Mouse (Mus musculus): ENCODE measurements around the gene Pdzrn4. TPM values are rescaled to one million over a fixed set of nuclear protein-coding genes. Genes with fewer than 3 reads are reported as not detected.
"Not testable (repeated sequence)": the region's sequence is repeated elsewhere in the genome, so short reads cannot be mapped to it uniquely, and the experiment has no call there.

Pdzrn4 gene
- total RNA-seq (2014; rRNA removed) (15.6 and 20.7 TPM in 2 replicates), polyA plus RNA-seq (2015; fragmentation: Nextera tagmentation; extraction: Ambion mirVana) (12.4 and 16.3 TPM in 2 replicates)

DNA sequence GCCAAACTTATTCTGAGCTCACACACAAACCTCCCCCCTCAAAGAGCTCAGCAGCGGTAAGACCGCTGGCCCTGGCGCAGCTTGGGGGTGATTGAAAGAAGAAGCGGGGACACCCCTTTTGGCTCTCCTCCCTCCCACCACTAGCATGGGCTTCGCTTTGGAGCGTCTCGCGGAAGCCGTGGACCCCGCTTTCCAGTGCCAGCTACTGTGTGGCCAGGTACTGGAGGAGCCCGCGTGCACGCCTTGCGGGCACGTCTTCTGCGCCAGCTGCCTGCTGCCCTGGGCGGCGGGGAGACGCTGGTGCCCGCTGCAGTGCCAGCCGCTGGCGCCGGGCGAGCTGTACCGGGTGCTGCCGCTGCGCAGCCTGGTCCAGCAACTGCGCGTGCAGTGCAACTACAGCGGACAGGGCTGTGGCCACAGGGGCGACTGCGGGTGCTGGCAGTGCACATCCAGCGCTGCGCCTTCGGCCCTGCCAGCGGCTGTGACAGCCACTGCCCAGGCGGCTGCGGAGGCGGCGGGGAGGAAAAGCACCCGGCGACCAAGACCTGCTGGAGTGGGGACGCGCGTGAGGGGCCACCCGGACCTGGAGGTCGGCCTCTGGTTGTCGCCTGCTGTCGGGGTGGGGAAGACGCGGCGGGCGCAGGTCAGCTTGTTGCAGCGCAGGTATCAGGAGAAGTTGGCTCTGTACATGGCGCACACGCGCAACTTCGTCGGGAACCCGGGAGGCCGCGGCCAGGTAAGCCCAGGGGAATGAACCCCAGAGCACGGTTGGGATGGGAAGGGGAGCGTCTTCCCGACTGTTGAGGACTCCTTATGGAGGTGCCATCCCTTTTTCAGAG, at the start of gene Pdzrn4:
Gene Pdzrn4 (plus strand): TSS at position 112 of the 839 bp plus-strand sequence.
- WGBS = under 1% methylated on average over 65 of the region's 65 CpGs
- peaks cover 4% of the 10 kb centered on the region; the same call in 1 of the 2 replicates for H3K27me3 ChIP-seq (ENCODE audit: insufficient read depth, low read length)
- no peaks in the 10 kb centered on the region for H3K4me1 ChIP-seq (ENCODE audit: insufficient read depth)
- peak; percentile 90 for ATAC-seq
- H3K4me3 ChIP-seq (ENCODE audit: low read depth, low read length) = peak within 1 kb of the TSS; percentile 55
- H3K27ac ChIP-seq (ENCODE audit: low read depth, low read length) = no peak within 1 kb of the TSS
- peak within 1 kb of the TSS; percentile 100 for H3K4me2 ChIP-seq (ENCODE audit: low read depth)
- no peak; the same call in 1 of the 2 replicates for TF ChIP-seq CTCF (IDR thresholded peaks at IDR 0.05; ENCODE audit: low read depth)
- peak; percentile 58 for DNase-seq
- H3K9me3 ChIP-seq (ENCODE audit: low read length) = no peaks in the 10 kb centered on the region
- no peaks in the 10 kb centered on the region for H3K36me3 ChIP-seq (ENCODE audit: insufficient read depth)
- peak within 1 kb of the TSS; percentile 48 for H3K9ac ChIP-seq

DNA sequence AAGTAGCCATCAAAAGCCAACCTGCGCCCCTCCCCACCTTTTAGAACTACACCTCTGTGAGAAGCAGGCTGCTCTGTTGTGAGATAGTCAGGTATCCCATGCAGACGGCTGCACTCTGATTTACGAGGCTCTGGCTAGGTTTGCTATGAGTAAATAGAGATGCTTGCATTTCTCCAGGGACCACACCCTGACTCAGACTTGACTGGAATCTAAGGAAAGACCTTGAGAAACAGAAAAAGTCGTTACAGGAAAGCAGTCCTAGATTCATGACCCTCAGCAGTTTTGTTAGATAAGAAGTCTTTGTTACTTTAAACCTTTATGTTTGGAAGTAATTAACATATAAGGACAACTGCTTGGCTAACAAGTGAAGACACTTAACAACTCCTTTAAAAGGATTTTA, 49.3 kb upstream of the Pdzrn4 start:
- WGBS = 67% methylated on average over 4 of the region's 4 CpGs
- H3K27me3 ChIP-seq (ENCODE audit: insufficient read depth, low read length) = no peaks in the 10 kb centered on the region
- no peak overlapping the region for H3K9ac ChIP-seq
- H3K4me2 ChIP-seq (ENCODE audit: low read depth) = no peak overlapping the region
- no peak overlapping the region for H3K4me3 ChIP-seq (ENCODE audit: low read depth, low read length)
- DNase-seq = no peak
- no peak for TF ChIP-seq CTCF (IDR thresholded peaks at IDR 0.05; ENCODE audit: low read depth)
- H3K27ac ChIP-seq (ENCODE audit: low read depth, low read length) = no peak overlapping the region
- H3K36me3 ChIP-seq (ENCODE audit: insufficient read depth) = no peaks in the 10 kb centered on the region
- ATAC-seq = no peak
- no peaks in the 10 kb centered on the region; the same call in 1 of the 2 replicates for H3K4me1 ChIP-seq (ENCODE audit: insufficient read depth)
- H3K9me3 ChIP-seq (ENCODE audit: low read length) = no peaks in the 10 kb centered on the region

DNA sequence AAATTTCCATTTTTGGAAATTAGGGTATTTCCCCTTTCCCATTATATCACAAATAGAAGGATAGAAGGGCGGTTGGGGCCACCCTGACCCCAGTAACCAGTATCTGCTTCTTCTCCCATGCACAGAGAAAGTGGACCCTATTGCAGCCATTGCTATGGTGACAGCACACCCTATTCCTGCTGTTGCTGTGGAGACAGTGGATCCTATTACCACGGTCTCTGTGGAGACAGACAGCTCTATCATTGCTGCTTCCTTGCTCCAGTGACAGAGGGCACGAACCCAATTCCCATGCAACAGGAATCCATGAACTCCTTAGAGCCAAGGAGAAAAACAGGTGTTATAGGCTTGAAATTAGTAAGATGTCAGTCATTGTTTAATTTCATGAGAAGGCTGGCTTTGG, 48.8 kb upstream of the Pdzrn4 start:
- no peak for TF ChIP-seq CTCF (IDR thresholded peaks at IDR 0.05; ENCODE audit: low read depth)
- H3K4me2 ChIP-seq (ENCODE audit: low read depth) = no peak overlapping the region
- 49% methylated on average over 3 of the region's 3 CpGs for WGBS
- no peaks in the 10 kb centered on the region for H3K36me3 ChIP-seq (ENCODE audit: insufficient read depth)
- no peak overlapping the region for H3K4me3 ChIP-seq (ENCODE audit: low read depth, low read length)
- H3K27ac ChIP-seq (ENCODE audit: low read depth, low read length) = no peak overlapping the region
- H3K4me1 ChIP-seq (ENCODE audit: insufficient read depth) = no peaks in the 10 kb centered on the region; the same call in 1 of the 2 replicates
- ATAC-seq = peak; percentile 84
- no peak overlapping the region for H3K9ac ChIP-seq
- peak; percentile 34 for DNase-seq
- no peaks in the 10 kb centered on the region for H3K27me3 ChIP-seq (ENCODE audit: insufficient read depth, low read length)
- H3K9me3 ChIP-seq (ENCODE audit: low read length) = no peaks in the 10 kb centered on the region

DNA sequence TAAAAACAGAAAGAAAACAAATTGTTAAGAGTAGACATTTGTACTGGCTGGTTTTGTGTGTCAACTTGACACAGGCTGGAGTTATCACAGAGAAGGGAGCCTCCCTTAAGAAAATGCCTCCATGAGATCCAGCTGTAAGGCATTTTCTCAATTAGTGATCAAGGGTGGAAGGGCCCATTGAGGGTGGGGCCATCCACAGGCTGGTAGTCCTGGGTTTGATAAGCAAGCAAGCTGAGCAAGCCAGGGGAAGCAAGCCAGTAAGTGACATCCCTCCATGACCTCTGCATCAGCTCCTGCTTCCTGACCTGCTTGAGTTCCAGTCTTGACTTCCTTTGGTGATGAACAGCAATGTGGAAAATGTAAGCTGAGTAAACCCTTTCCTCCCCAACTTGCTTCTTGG, 48.2 kb upstream of the Pdzrn4 start:
- H3K4me2 ChIP-seq (ENCODE audit: low read depth); H3K27me3 ChIP-seq (ENCODE audit: insufficient read depth, low read length); H3K9me3 ChIP-seq (ENCODE audit: low read length); H3K4me1 ChIP-seq (ENCODE audit: insufficient read depth); H3K27ac ChIP-seq (ENCODE audit: low read depth, low read length); ATAC-seq; DNase-seq; H3K36me3 ChIP-seq (ENCODE audit: insufficient read depth); H3K9ac ChIP-seq; H3K4me3 ChIP-seq (ENCODE audit: low read depth, low read length): not testable (repeated sequence)

GRCm38 (mm10) chr15:92364153-92364552, 32.5 kb upstream of the Pdzrn4 start:
- H3K9me3 ChIP-seq (ENCODE audit: low read length) = no peaks in the 10 kb centered on the region
- no peak for TF ChIP-seq CTCF (IDR thresholded peaks at IDR 0.05; ENCODE audit: low read depth)
- H3K9ac ChIP-seq = no peak overlapping the region
- peaks cover 4% of the 10 kb centered on the region; the same call in 1 of the 2 replicates for H3K4me1 ChIP-seq (ENCODE audit: insufficient read depth)
- no peak overlapping the region for H3K27ac ChIP-seq (ENCODE audit: low read depth, low read length)
- 41% methylated on average over 6 of the region's 6 CpGs for WGBS
- H3K4me2 ChIP-seq (ENCODE audit: low read depth) = no peak overlapping the region
- H3K4me3 ChIP-seq (ENCODE audit: low read depth, low read length) = no peak overlapping the region
- no peaks in the 10 kb centered on the region for H3K27me3 ChIP-seq (ENCODE audit: insufficient read depth, low read length)
- no peaks in the 10 kb centered on the region for H3K36me3 ChIP-seq (ENCODE audit: insufficient read depth)
- DNase-seq = peak; percentile 76
- ATAC-seq = peak; percentile 77

GRCm38 (mm10) chr15:92364592-92364991, 32.1 kb upstream of the Pdzrn4 start:
- H3K4me3 ChIP-seq (ENCODE audit: low read depth, low read length) = no peak overlapping the region
- no peaks in the 10 kb centered on the region for H3K27me3 ChIP-seq (ENCODE audit: insufficient read depth, low read length)
- H3K27ac ChIP-seq (ENCODE audit: low read depth, low read length) = no peak overlapping the region
- H3K4me1 ChIP-seq (ENCODE audit: insufficient read depth) = peaks cover 4% of the 10 kb centered on the region; the same call in 1 of the 2 replicates
- H3K9me3 ChIP-seq (ENCODE audit: low read length) = no peaks in the 10 kb centered on the region
- ATAC-seq (no peak), DNase-seq (no peak)
- TF ChIP-seq CTCF (IDR thresholded peaks at IDR 0.05; ENCODE audit: low read depth) = no peak
- H3K36me3 ChIP-seq (ENCODE audit: insufficient read depth) = no peaks in the 10 kb centered on the region
- H3K9ac ChIP-seq = no peak overlapping the region
- H3K4me2 ChIP-seq (ENCODE audit: low read depth) = no peak overlapping the region

- Histone ChIP-seq H3K27me3 (ENCODE audit: insufficient read depth, low read length) (peaks cover 4% of the 10 kb centered on the region; the same call in 1 of the 2 replicates), H3K4me1 (ENCODE audit: insufficient read depth) (no peaks in the 10 kb centered on the region), H3K4me3 (ENCODE audit: low read depth, low read length) (no peak overlapping the region), H3K4me2 (ENCODE audit: low read depth) (no peak overlapping the region), H3K9me3 (ENCODE audit: low read length) (no peaks in the 10 kb centered on the region), H3K36me3 (ENCODE audit: insufficient read depth) (no peaks in the 10 kb centered on the region), H3K27ac (ENCODE audit: low read depth, low read length) (no peak overlapping the region), H3K9ac (no peak overlapping the region)
- DNase-seq (no peak), ATAC-seq (no peak)
- 92% methylated on average over 5 of the region's 5 CpGs for WGBS
- TF ChIP-seq CTCF (IDR thresholded peaks at IDR 0.05; ENCODE audit: low read depth) = no peak
Observed at GRCm38 (mm10) chr15:92394811-92395210, 1.9 kb upstream of the Pdzrn4 start.
